Mouse (Mus musculus) kidney, postnatal 4 days (tissue): ENCODE results near the gene Slc22a15.

ENCODE experiments used
- DNase-seq, 2 experiments: peaks; one replicate each; pipeline ENCODE4 v3.0.0; 2021; ENCODE audit warnings: mixed read lengths in 2 of 2

Gene Slc22a15

GRCm38 (mm10) chr3:101806941-101807340 is 117.3 kb downstream of the Slc22a15 start:
- DNase-seq = no peak

GRCm38 (mm10) chr3:101806149-101806548 is 118.1 kb downstream of the Slc22a15 start:
- DNase-seq = peak; percentile 93 to 94
